Mouse (Mus musculus) frontal cortex, postnatal 25 days (tissue): Measurements from ENCODE around the gene Gm20736.
"Not testable (repeated sequence)": the region's sequence is repeated elsewhere in the genome, so short reads cannot be mapped to it uniquely, and the experiment has no call there.

Experiments
- DNase-seq, 2 experiments: peaks; one replicate each; pipeline ENCODE4 v3.0.0; 2022; ENCODE audit warnings: low spot score in 2 of 2

Gm20736 gene

GRCm38 (mm10) chrY:65377390-65377789, at the start of gene Gm20736:
Gm20736 (plus strand) TSS chrY:65377690.
- not testable (repeated sequence) for DNase-seq
